Mouse (Mus musculus): ENCODE data around the gene Ptprz1. TPM values are rescaled to one million over a fixed set of nuclear protein-coding genes. Genes with fewer than 3 reads are reported as not detected.
A peak's percentile ranks its signal among the peaks of the same experiment; 100 is the strongest.

Gene Ptprz1
- polyA plus RNA-seq, 1 experiment from 2014 or later: 0.05 TPM

GRCm38 (mm10) chr6:22983769-22984519 is 108.6 kb downstream of the Ptprz1 start:
- Histone ChIP-seq H3K9ac (replicated peaks) (no peak overlapping the region), H3K27ac (ENCODE audit: low read depth) (no peak overlapping the region), H3K9me3 (ENCODE audit: low read length) (no peaks in the 10 kb centered on the region), H3K36me3 (replicated peaks; ENCODE audit: insufficient read depth, low read length) (no peaks in the 10 kb centered on the region), H3K4me1 (ENCODE audit: insufficient read depth) (no peaks in the 10 kb centered on the region), H3K4me2 (ENCODE audit: low read depth, low read length) (no peak overlapping the region), H3K4me3 (ENCODE audit: low read depth, low read length) (no peak overlapping the region), H3K27me3 (ENCODE audit: insufficient read depth, low read length) (no peaks in the 10 kb centered on the region)
- no peak for DNase-seq
- ATAC-seq: no peak
- 12% methylated on average over 9 of the region's 9 CpGs for WGBS (ENCODE audit: insufficient replicate concordance)
- TF ChIP-seq EP300 (IDR thresholded peaks at IDR 0.05; ENCODE audit: low read depth): no peak
- no peak for TF ChIP-seq CTCF (IDR thresholded peaks at IDR 0.05; ENCODE audit: low read depth)

GRCm38 (mm10) chr6:22984520-22985154 is 109.3 kb downstream of the Ptprz1 start:
- no peak overlapping the region for H3K9ac ChIP-seq (replicated peaks)
- H3K27ac ChIP-seq (ENCODE audit: low read depth): no peak overlapping the region
- no peaks in the 10 kb centered on the region for H3K4me1 ChIP-seq (ENCODE audit: insufficient read depth)
- DNase-seq: no peak
- no peaks in the 10 kb centered on the region for H3K36me3 ChIP-seq (replicated peaks; ENCODE audit: insufficient read depth, low read length)
- H3K9me3 ChIP-seq (ENCODE audit: low read length): no peaks in the 10 kb centered on the region
- H3K27me3 ChIP-seq (ENCODE audit: insufficient read depth, low read length): no peaks in the 10 kb centered on the region
- no peak overlapping the region for H3K4me3 ChIP-seq (ENCODE audit: low read depth, low read length)
- 19% methylated on average over 5 of the region's 5 CpGs for WGBS (ENCODE audit: insufficient replicate concordance)
- TF ChIP-seq CTCF (IDR thresholded peaks at IDR 0.05; ENCODE audit: low read depth) (no peak), EP300 (IDR thresholded peaks at IDR 0.05; ENCODE audit: low read depth) (no peak)
- no peak overlapping the region for H3K4me2 ChIP-seq (ENCODE audit: low read depth, low read length)
- ATAC-seq: no peak

- TF ChIP-seq CTCF (IDR thresholded peaks at IDR 0.05; ENCODE audit: low read depth) (peak; percentile 22; the same call in 1 of the 2 replicates), EP300 (IDR thresholded peaks at IDR 0.05; ENCODE audit: low read depth) (no peak)
- 19% methylated on average over 3 of the region's 3 CpGs for WGBS (ENCODE audit: insufficient replicate concordance)
- Histone ChIP-seq H3K4me2 (ENCODE audit: low read depth, low read length) (no peak overlapping the region), H3K36me3 (replicated peaks; ENCODE audit: insufficient read depth, low read length) (no peaks in the 10 kb centered on the region), H3K4me1 (ENCODE audit: insufficient read depth) (no peaks in the 10 kb centered on the region), H3K27ac (ENCODE audit: low read depth) (no peak overlapping the region), H3K27me3 (ENCODE audit: insufficient read depth, low read length) (no peaks in the 10 kb centered on the region), H3K9me3 (ENCODE audit: low read length) (no peaks in the 10 kb centered on the region), H3K9ac (replicated peaks) (no peak overlapping the region), H3K4me3 (ENCODE audit: low read depth, low read length) (no peak overlapping the region)
- no peak for DNase-seq
- ATAC-seq: no peak
These were observed 127.8 kb downstream of the Ptprz1 start for GRCm38 (mm10) chr6:23003152-23003551.

GRCm38 (mm10) chr6:23014988-23015613 is 139.8 kb downstream of the Ptprz1 start:
- no peak for DNase-seq
- no peaks in the 10 kb centered on the region for H3K9me3 ChIP-seq (ENCODE audit: low read length)
- H3K36me3 ChIP-seq (replicated peaks; ENCODE audit: insufficient read depth, low read length): no peaks in the 10 kb centered on the region
- H3K4me2 ChIP-seq (ENCODE audit: low read depth, low read length): no peak overlapping the region
- no peak overlapping the region for H3K27ac ChIP-seq (ENCODE audit: low read depth)
- no peak for TF ChIP-seq CTCF (IDR thresholded peaks at IDR 0.05; ENCODE audit: low read depth)
- no peak for TF ChIP-seq EP300 (IDR thresholded peaks at IDR 0.05; ENCODE audit: low read depth)
- no peaks in the 10 kb centered on the region for H3K27me3 ChIP-seq (ENCODE audit: insufficient read depth, low read length)
- no peak overlapping the region for H3K4me3 ChIP-seq (ENCODE audit: low read depth, low read length)
- no peaks in the 10 kb centered on the region for H3K4me1 ChIP-seq (ENCODE audit: insufficient read depth)
- no peak overlapping the region for H3K9ac ChIP-seq (replicated peaks)
- 62% methylated on average over 4 of the region's 4 CpGs for WGBS (ENCODE audit: insufficient replicate concordance)
- no peak for ATAC-seq

- DNase-seq (no peak), ATAC-seq (no peak)
- 60% methylated on average over 1 of the region's 1 CpGs for WGBS (ENCODE audit: insufficient replicate concordance)
- Histone ChIP-seq H3K27me3 (ENCODE audit: insufficient read depth, low read length) (no peaks in the 10 kb centered on the region), H3K4me3 (ENCODE audit: low read depth, low read length) (no peak overlapping the region), H3K4me1 (ENCODE audit: insufficient read depth) (no peaks in the 10 kb centered on the region), H3K4me2 (ENCODE audit: low read depth, low read length) (no peak overlapping the region), H3K27ac (ENCODE audit: low read depth) (no peak overlapping the region), H3K36me3 (replicated peaks; ENCODE audit: insufficient read depth, low read length) (no peaks in the 10 kb centered on the region), H3K9me3 (ENCODE audit: low read length) (no peaks in the 10 kb centered on the region), H3K9ac (replicated peaks) (no peak overlapping the region)
- no peak for TF ChIP-seq EP300 (IDR thresholded peaks at IDR 0.05; ENCODE audit: low read depth)
- TF ChIP-seq CTCF (IDR thresholded peaks at IDR 0.05; ENCODE audit: low read depth): no peak
These were observed 152.9 kb downstream of the Ptprz1 start for GRCm38 (mm10) chr6:23028251-23028650.

- Histone ChIP-seq H3K4me3 (ENCODE audit: low read depth, low read length) (no peak overlapping the region), H3K4me1 (ENCODE audit: insufficient read depth) (no peaks in the 10 kb centered on the region), H3K27ac (ENCODE audit: low read depth) (no peak overlapping the region), H3K4me2 (ENCODE audit: low read depth, low read length) (no peak overlapping the region), H3K9me3 (ENCODE audit: low read length) (no peaks in the 10 kb centered on the region; the same call in 1 of the 2 replicates), H3K27me3 (ENCODE audit: insufficient read depth, low read length) (no peaks in the 10 kb centered on the region), H3K36me3 (replicated peaks; ENCODE audit: insufficient read depth, low read length) (no peaks in the 10 kb centered on the region), H3K9ac (replicated peaks) (no peak overlapping the region)
- no peak for DNase-seq
- TF ChIP-seq EP300 (IDR thresholded peaks at IDR 0.05; ENCODE audit: low read depth) (no peak), CTCF (IDR thresholded peaks at IDR 0.05; ENCODE audit: low read depth) (no peak)
- WGBS (ENCODE audit: insufficient replicate concordance): 72% methylated on average over 4 of the region's 4 CpGs
- ATAC-seq: no peak
These were observed 173.5 kb downstream of the Ptprz1 start for GRCm38 (mm10) chr6:23048836-23049235.
